Mouse (Mus musculus): ENCODE results near the gene Kcnip1. TPM values are rescaled to one million over a fixed set of nuclear protein-coding genes. Genes with fewer than 3 reads are reported as not detected.

Kcnip1 gene
- total and polyA plus RNA-seq, 2 experiments from 2014 or later = 0.05 TPM; not detected in 1

DNA sequence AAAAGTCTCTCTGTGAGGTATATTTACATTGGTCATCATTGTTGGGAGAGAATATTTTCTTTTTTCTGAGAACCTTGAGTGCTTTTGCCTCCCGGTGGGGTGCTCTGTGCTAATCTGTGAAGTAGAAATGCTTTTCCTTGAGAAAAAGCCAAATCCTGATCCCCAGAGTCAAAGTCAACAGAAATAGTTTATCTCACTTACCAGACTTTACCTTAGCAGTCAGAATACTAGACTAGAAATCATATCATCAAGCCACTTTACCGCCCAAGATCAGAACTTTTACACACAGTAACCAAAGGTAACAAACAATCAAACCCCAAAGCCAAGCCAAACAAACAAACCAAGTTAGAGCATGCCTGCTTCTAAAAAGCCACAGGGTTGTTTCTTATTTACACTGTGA is 122.7 kb downstream of the Kcnip1 start:
- Histone ChIP-seq H3K4me2 (ENCODE audit: low read depth, low read length) (no peak overlapping the region), H3K4me1 (ENCODE audit: control insufficient read depth, insufficient read depth) (peaks cover 20% of the 10 kb centered on the region), H3K36me3 (replicated peaks; ENCODE audit: control insufficient read depth, insufficient read depth, low read length) (no peaks in the 10 kb centered on the region), H3K9me3 (replicated peaks; ENCODE audit: control insufficient read depth, low read length) (0 out of 2 replicates have a peak, but pooled peaks cover 5% of the 10 kb centered on the region), H3K27ac (ENCODE audit: low read depth) (no peak overlapping the region), H3K9ac (replicated peaks; ENCODE audit: low read depth, low read length) (no peak overlapping the region), H3K27me3 (ENCODE audit: control insufficient read depth, insufficient read depth, low read length) (no peaks in the 10 kb centered on the region), H3K4me3 (ENCODE audit: low read depth, low read length) (no peak overlapping the region)
- ATAC-seq (ENCODE audit: insufficient read depth, low read depth) (no peak), DNase-seq (ENCODE audit: low spot score) (no peak)
- no peak for TF ChIP-seq EP300 (IDR thresholded peaks at IDR 0.05; ENCODE audit: low read depth)
- TF ChIP-seq CTCF (IDR thresholded peaks at IDR 0.05; ENCODE audit: low read depth) = no peak
- WGBS = 88% methylated on average over 2 of the region's 2 CpGs

GRCm38 (mm10) chr11:33869559-33869958 is 123.4 kb downstream of the Kcnip1 start:
- ATAC-seq (ENCODE audit: insufficient read depth, low read depth) (no peak), DNase-seq (ENCODE audit: low spot score) (no peak)
- no peak overlapping the region for H3K4me2 ChIP-seq (ENCODE audit: low read depth, low read length)
- H3K36me3 ChIP-seq (replicated peaks; ENCODE audit: control insufficient read depth, insufficient read depth, low read length) = no peaks in the 10 kb centered on the region
- no peak for TF ChIP-seq CTCF (IDR thresholded peaks at IDR 0.05; ENCODE audit: low read depth)
- no peak for TF ChIP-seq EP300 (IDR thresholded peaks at IDR 0.05; ENCODE audit: low read depth)
- WGBS = 49% methylated on average over 3 of the region's 3 CpGs
- H3K4me3 ChIP-seq (ENCODE audit: low read depth, low read length) = no peak overlapping the region
- no peak overlapping the region for H3K27ac ChIP-seq (ENCODE audit: low read depth)
- H3K9me3 ChIP-seq (replicated peaks; ENCODE audit: control insufficient read depth, low read length) = no peaks in the 10 kb centered on the region
- H3K27me3 ChIP-seq (ENCODE audit: control insufficient read depth, insufficient read depth, low read length) = no peaks in the 10 kb centered on the region
- H3K4me1 ChIP-seq (ENCODE audit: control insufficient read depth, insufficient read depth) = peaks cover 20% of the 10 kb centered on the region
- H3K9ac ChIP-seq (replicated peaks; ENCODE audit: low read depth, low read length) = no peak overlapping the region

DNA sequence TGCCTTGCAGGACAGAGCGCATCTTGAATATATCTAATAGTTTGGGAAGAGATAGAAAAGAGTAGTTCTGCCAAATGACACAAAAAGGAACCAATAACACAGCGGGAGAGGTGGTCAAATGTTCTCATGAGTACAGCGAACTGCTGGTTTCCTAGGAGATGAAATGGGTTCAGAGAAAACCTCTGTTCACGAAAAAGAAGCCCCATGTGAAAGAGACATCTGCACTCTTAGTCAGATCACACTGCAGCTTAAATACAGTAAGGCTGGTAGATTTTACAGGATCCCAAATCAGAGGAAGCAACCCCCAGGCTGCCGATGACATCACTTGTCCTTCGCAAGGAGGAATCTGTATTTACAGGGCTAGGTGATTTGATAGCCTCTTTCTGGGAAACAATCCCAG is 126.2 kb downstream of the Kcnip1 start:
- DNase-seq (ENCODE audit: low spot score) = no peak
- WGBS = 57% methylated on average over 6 of the region's 6 CpGs
- no peak overlapping the region for H3K4me3 ChIP-seq (ENCODE audit: low read depth, low read length)
- no peaks in the 10 kb centered on the region for H3K27me3 ChIP-seq (ENCODE audit: control insufficient read depth, insufficient read depth, low read length)
- no peaks in the 10 kb centered on the region for H3K9me3 ChIP-seq (replicated peaks; ENCODE audit: control insufficient read depth, low read length)
- no peak overlapping the region for H3K4me2 ChIP-seq (ENCODE audit: low read depth, low read length)
- peaks cover 1% of the 10 kb centered on the region; the same call in 1 of the 2 replicates for H3K4me1 ChIP-seq (ENCODE audit: control insufficient read depth, insufficient read depth)
- H3K36me3 ChIP-seq (replicated peaks; ENCODE audit: control insufficient read depth, insufficient read depth, low read length) = no peaks in the 10 kb centered on the region
- no peak overlapping the region for H3K27ac ChIP-seq (ENCODE audit: low read depth)
- H3K9ac ChIP-seq (replicated peaks; ENCODE audit: low read depth, low read length) = no peak overlapping the region
- TF ChIP-seq CTCF (IDR thresholded peaks at IDR 0.05; ENCODE audit: low read depth) = no peak
- no peak for TF ChIP-seq EP300 (IDR thresholded peaks at IDR 0.05; ENCODE audit: low read depth)
- ATAC-seq (ENCODE audit: insufficient read depth, low read depth) = no peak

DNA sequence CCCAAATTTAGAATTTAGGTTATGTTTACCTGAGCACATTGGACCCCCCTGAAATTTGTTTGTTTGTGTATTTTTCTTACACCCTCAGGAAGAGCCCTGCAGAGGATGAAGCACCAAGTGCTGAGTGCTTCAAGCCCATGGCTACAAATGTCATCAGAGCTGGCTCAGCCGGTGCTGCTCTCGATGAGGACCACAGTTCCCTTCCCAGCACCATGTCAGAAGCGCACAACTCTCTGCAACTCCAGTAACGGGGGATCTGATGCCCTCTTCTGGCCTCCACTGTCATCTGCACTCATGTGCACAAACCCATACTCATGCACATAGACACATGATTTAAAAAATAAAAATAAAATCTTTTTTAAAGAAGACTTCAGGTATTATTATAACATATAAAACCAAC is 128.7 kb downstream of the Kcnip1 start:
- Histone ChIP-seq H3K27ac (ENCODE audit: low read depth) (no peak overlapping the region), H3K4me3 (ENCODE audit: low read depth, low read length) (no peak overlapping the region), H3K9me3 (replicated peaks; ENCODE audit: control insufficient read depth, low read length) (no peaks in the 10 kb centered on the region), H3K9ac (replicated peaks; ENCODE audit: low read depth, low read length) (no peak overlapping the region), H3K4me2 (ENCODE audit: low read depth, low read length) (no peak overlapping the region), H3K4me1 (ENCODE audit: control insufficient read depth, insufficient read depth) (no peaks in the 10 kb centered on the region), H3K27me3 (ENCODE audit: control insufficient read depth, insufficient read depth, low read length) (no peaks in the 10 kb centered on the region), H3K36me3 (replicated peaks; ENCODE audit: control insufficient read depth, insufficient read depth, low read length) (no peaks in the 10 kb centered on the region)
- no peak for DNase-seq (ENCODE audit: low spot score)
- 90% methylated on average over 4 of the region's 4 CpGs for WGBS
- TF ChIP-seq EP300 (IDR thresholded peaks at IDR 0.05; ENCODE audit: low read depth) = no peak
- TF ChIP-seq CTCF (IDR thresholded peaks at IDR 0.05; ENCODE audit: low read depth) = no peak
- no peak for ATAC-seq (ENCODE audit: insufficient read depth, low read depth)

GRCm38 (mm10) chr11:33861823-33862222 is 131.1 kb downstream of the Kcnip1 start:
- Histone ChIP-seq H3K4me2 (ENCODE audit: low read depth, low read length) (no peak overlapping the region), H3K9ac (replicated peaks; ENCODE audit: low read depth, low read length) (no peak overlapping the region), H3K36me3 (replicated peaks; ENCODE audit: control insufficient read depth, insufficient read depth, low read length) (no peaks in the 10 kb centered on the region), H3K4me3 (ENCODE audit: low read depth, low read length) (no peak overlapping the region), H3K27me3 (ENCODE audit: control insufficient read depth, insufficient read depth, low read length) (no peaks in the 10 kb centered on the region), H3K27ac (ENCODE audit: low read depth) (peak overlapping the region; percentile 51; the same call in 1 of the 2 replicates), H3K4me1 (ENCODE audit: control insufficient read depth, insufficient read depth) (no peaks in the 10 kb centered on the region), H3K9me3 (replicated peaks; ENCODE audit: control insufficient read depth, low read length) (no peaks in the 10 kb centered on the region)
- DNase-seq (ENCODE audit: low spot score) (no peak), ATAC-seq (ENCODE audit: insufficient read depth, low read depth) (no peak)
- no peak for TF ChIP-seq CTCF (IDR thresholded peaks at IDR 0.05; ENCODE audit: low read depth)
- TF ChIP-seq EP300 (IDR thresholded peaks at IDR 0.05; ENCODE audit: low read depth) = no peak

GRCm38 (mm10) chr11:33860905-33861582 is 131.9 kb downstream of the Kcnip1 start:
- H3K27ac ChIP-seq (ENCODE audit: low read depth) = peak overlapping the region; percentile 51; the same call in 1 of the 2 replicates
- ATAC-seq (ENCODE audit: insufficient read depth, low read depth) = peak; percentile 67
- no peak overlapping the region for H3K4me3 ChIP-seq (ENCODE audit: low read depth, low read length)
- no peak overlapping the region for H3K9ac ChIP-seq (replicated peaks; ENCODE audit: low read depth, low read length)
- no peaks in the 10 kb centered on the region for H3K9me3 ChIP-seq (replicated peaks; ENCODE audit: control insufficient read depth, low read length)
- H3K4me2 ChIP-seq (ENCODE audit: low read depth, low read length) = no peak overlapping the region
- TF ChIP-seq EP300 (IDR thresholded peaks at IDR 0.05; ENCODE audit: low read depth) (no peak), CTCF (IDR thresholded peaks at IDR 0.05; ENCODE audit: low read depth) (no peak)
- no peaks in the 10 kb centered on the region for H3K27me3 ChIP-seq (ENCODE audit: control insufficient read depth, insufficient read depth, low read length)
- DNase-seq (ENCODE audit: low spot score) = peak; percentile 72
- no peaks in the 10 kb centered on the region for H3K36me3 ChIP-seq (replicated peaks; ENCODE audit: control insufficient read depth, insufficient read depth, low read length)
- H3K4me1 ChIP-seq (ENCODE audit: control insufficient read depth, insufficient read depth) = no peaks in the 10 kb centered on the region
- WGBS = 54% methylated on average over 4 of the region's 4 CpGs
